Mouse (Mus musculus) olfactory bulb, adult 2 months (tissue): ENCODE data around the gene Rasl11b. TPM values are rescaled to one million over a fixed set of nuclear protein-coding genes. Genes with fewer than 3 reads are reported as not detected.

Source experiments
- H3K27ac ChIP-seq: fragments of 200-500 bp; 2 replicates; pipeline ENCODE4 v1.5.1; 2012; ENCODE audit warnings: low read depth, low read length; ENCODE audit not compliant: insufficient read depth
- H3K4me1 ChIP-seq: fragments of 200-500 bp; 2 replicates; pipeline ENCODE4 v1.6.1; 2012; ENCODE audit warnings: low read length; ENCODE audit not compliant: control insufficient read depth, insufficient read depth
- H3K4me3 ChIP-seq: fragments of 200-500 bp; 2 replicates; pipeline ENCODE4 v1.5.1; 2012; ENCODE audit warnings: mild to moderate bottlenecking, low read depth, low read length, moderate library complexity; ENCODE audit not compliant: insufficient read depth
- CTCF ChIP-seq: fragments of 200-500 bp; IDR thresholded peaks from 2 replicates; pipeline ENCODE4 v1.5.1; 2012; ENCODE audit warnings: low read depth, mild to moderate bottlenecking, low read length, moderate library complexity; ENCODE audit not compliant: insufficient read depth
- POLR2A ChIP-seq: fragments of 200-500 bp; IDR thresholded peaks from 2 replicates; pipeline ENCODE4 v1.6.1; 2012; ENCODE audit warnings: mild to moderate bottlenecking, low read depth, low read length, moderate library complexity; ENCODE audit not compliant: insufficient read depth
- WGBS: fragments of 180-500 bp; shearing (Covaris S2); methylation state at CpG from one replicate; pipeline ENCODE4 v1.1.7; 2018; 5-methylcytosine and 5-hydroxymethylcytosine counted together
- polyA plus RNA-seq: library from polyadenylated mRNA; stranded (reverse); fragments of >200 nt; gene quantifications from 2 replicates; pipeline ENCODE4 v1.2.4, GENCODE M21; 2012; ENCODE audit warnings: low replicate concordance; ENCODE audit not compliant: missing spikeins, insufficient read depth, insufficient read length

The Rasl11b gene
- polyA plus RNA-seq, 1 experiment = not detected

GRCm38 (mm10) chr5:74193008-74193407 is 2.1 kb upstream of the Rasl11b start:
- WGBS = 45% methylated on average over 2 of the region's 2 CpGs
- no peak overlapping the region for H3K27ac ChIP-seq
- no peak overlapping the region for H3K4me3 ChIP-seq
- no peak for TF ChIP-seq CTCF
- TF ChIP-seq POLR2A = no peak
- H3K4me1 ChIP-seq = peaks cover 27% of the 10 kb centered on the region

DNA sequence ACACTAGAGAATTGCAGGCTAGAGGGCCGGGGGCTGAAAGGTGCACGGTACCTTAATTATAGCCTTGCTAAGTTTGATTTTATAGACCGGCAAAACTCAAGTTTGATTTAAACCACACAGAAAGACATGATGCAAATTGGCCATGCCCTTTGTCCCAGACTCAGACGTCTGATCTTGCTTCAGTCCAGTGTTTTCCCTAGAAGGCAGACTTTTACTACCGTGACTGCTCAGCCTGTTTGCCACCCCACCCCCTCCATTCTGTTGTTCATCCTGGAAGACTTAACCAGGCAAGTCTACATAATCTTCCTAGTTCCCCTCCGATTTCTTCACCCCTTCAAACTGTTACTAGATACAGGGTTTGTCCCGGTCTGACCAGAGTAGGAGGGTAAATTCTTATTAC is 1.5 kb upstream of the Rasl11b start:
- TF ChIP-seq POLR2A (no peak), CTCF (no peak)
- Histone ChIP-seq H3K27ac (peak overlapping the region; percentile 32), H3K4me3 (no peak overlapping the region), H3K4me1 (peaks cover 31% of the 10 kb centered on the region)
- 33% methylated on average over 7 of the region's 7 CpGs for WGBS

GRCm38 (mm10) chr5:74194027-74194840 is 852 bp upstream of the Rasl11b start:
- Histone ChIP-seq H3K4me3 (peak overlapping the region; percentile 66), H3K27ac (peak overlapping the region; percentile 95), H3K4me1 (peaks cover 30% of the 10 kb centered on the region)
- TF ChIP-seq CTCF = no peak
- no peak for TF ChIP-seq POLR2A
- WGBS = 35% methylated on average over 16 of the region's 16 CpGs

- H3K4me1 ChIP-seq = peaks cover 36% of the 10 kb centered on the region
- H3K27ac ChIP-seq = peak overlapping the region; percentile 77
- peak overlapping the region; percentile 66 for H3K4me3 ChIP-seq
- TF ChIP-seq POLR2A (no peak), CTCF (no peak)
- 4% methylated on average over 27 of the region's 27 CpGs for WGBS
Observed at GRCm38 (mm10) chr5:74195614-74196306, 674 bp downstream of the Rasl11b start.

DNA sequence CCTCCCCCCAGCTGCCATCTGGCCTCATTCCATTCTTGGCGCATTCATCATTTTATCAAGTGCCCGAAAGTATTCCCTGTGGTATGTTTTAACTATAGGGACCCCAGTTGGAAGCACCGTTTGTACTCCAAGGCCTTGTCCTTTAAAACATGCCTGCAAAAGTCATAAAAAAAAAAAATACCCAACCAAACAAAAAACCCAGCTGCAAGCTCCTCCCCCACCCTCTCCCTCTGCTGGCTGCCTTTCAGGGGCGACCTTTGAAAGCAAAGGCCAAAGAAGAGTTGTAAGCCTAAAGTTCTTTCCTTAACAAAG is 1.2 kb downstream of the Rasl11b start:
- WGBS = 12% methylated on average over 4 of the region's 4 CpGs
- no peak for TF ChIP-seq POLR2A
- no peak for TF ChIP-seq CTCF
- H3K27ac ChIP-seq = no peak overlapping the region

DNA sequence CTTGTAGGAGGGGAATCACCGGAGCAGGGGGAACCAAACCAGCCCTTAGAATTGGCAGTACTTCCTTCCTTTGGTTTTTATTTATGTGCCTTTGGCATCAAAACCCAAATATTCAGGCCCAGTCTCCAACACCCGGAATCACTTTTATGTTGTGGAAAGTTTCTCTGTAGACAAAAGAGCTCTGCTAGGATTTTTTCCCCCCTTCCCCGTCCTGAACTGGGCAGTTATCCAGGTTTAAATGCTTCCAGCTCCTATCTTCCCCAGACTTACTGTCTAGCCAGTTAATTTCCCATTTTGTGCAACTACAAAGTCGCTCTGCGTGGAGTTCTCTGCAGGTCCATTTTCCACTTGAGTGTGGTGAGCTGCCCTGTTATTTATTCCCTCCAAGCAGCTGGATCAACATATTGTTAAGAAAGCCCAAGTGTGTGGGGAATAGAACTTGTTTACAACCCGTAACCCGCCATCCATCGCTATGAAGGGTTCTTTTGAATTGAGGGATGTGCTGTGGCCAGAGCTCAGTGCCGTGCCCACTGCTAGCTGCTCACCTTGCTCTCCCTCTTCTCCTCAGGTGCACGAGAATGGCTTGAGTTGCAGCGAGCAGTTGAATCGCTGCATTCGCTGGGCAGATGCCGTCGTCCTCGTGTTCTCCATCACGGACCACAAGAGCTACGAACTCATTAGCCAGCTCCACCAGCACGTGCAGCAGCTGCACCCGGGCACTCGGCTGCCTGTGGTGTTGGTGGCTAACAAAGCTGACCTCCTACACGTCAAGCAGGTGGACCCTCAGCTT is 2.6 kb downstream of the Rasl11b start:
- H3K4me3 ChIP-seq = peak overlapping the region; percentile 49
- 16% methylated on average over 22 of the region's 22 CpGs for WGBS

More for the DNA sequence above, 1.2 kb downstream of the Rasl11b start:
- H3K4me1 ChIP-seq = peaks cover 33% of the 10 kb centered on the region
- H3K4me3 ChIP-seq = peak overlapping the region; percentile 47

GRCm38 (mm10) chr5:74198446-74198845 is 3.4 kb downstream of the Rasl11b start:
- peaks cover 42% of the 10 kb centered on the region for H3K4me1 ChIP-seq
- H3K27ac ChIP-seq = peak overlapping the region; percentile 56
- WGBS = 40% methylated on average over 11 of the region's 11 CpGs
- H3K4me3 ChIP-seq = peak overlapping the region; percentile 49
- TF ChIP-seq POLR2A = no peak
- no peak for TF ChIP-seq CTCF

More for the DNA sequence above, 2.6 kb downstream of the Rasl11b start:
- Histone ChIP-seq H3K4me1 (peaks cover 43% of the 10 kb centered on the region), H3K27ac (peak overlapping the region; percentile 56)
- TF ChIP-seq CTCF (0 out of 2 replicates have a peak, but pooled peaks have one; percentile 8), POLR2A (no peak)

DNA sequence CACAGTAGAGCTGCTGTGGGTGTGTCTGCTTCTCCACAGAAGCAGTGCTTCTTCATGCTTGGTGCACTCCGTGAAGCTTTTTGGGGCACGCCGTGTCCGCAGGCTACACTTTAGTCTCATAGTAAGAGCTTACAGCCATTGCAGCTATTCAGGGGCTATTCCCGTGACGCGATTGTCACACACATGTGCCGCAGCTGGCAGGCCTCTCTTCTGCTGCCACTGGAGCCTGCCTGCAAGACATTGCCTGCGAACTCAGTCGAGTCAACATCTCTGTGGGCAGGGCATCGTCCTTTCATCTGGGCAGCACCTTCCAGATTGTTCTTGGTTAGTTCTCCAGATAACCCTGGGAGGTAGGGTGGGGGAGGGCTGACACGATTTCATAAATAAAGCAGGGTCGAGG is 4.7 kb downstream of the Rasl11b start:
- WGBS = 54% methylated on average over 13 of the region's 13 CpGs
- peak overlapping the region; percentile 47 for H3K27ac ChIP-seq
- peak overlapping the region; percentile 28 for H3K4me3 ChIP-seq
- TF ChIP-seq POLR2A (no peak), CTCF (no peak)
- H3K4me1 ChIP-seq = peaks cover 35% of the 10 kb centered on the region

DNA sequence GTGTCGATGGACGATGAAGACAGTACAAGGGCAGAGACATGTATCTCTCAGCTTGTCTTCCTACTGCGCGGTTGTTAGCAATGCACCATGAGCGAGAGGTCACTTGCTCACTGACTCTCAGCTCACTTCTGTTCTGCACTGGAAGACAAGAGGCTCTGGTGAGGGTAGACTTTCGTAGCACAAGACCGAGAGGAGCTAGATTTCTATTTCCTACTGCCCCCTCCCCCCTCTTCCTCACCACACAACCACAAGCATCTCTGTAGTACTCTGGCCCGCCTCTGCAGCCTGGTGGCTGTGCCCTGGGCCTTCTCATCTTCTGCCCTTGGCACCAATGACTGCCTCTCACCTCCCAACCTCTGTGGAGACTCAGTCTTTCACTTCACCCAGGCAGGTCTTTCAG is 5.4 kb downstream of the Rasl11b start:
- peaks cover 36% of the 10 kb centered on the region for H3K4me1 ChIP-seq
- H3K4me3 ChIP-seq = no peak overlapping the region
- peak overlapping the region; percentile 47 for H3K27ac ChIP-seq
- TF ChIP-seq POLR2A (no peak), CTCF (no peak)
- WGBS = 66% methylated on average over 8 of the region's 8 CpGs
